ENCODE assay signal across 9 mouse cellular contexts in the genomic region with DNA sequence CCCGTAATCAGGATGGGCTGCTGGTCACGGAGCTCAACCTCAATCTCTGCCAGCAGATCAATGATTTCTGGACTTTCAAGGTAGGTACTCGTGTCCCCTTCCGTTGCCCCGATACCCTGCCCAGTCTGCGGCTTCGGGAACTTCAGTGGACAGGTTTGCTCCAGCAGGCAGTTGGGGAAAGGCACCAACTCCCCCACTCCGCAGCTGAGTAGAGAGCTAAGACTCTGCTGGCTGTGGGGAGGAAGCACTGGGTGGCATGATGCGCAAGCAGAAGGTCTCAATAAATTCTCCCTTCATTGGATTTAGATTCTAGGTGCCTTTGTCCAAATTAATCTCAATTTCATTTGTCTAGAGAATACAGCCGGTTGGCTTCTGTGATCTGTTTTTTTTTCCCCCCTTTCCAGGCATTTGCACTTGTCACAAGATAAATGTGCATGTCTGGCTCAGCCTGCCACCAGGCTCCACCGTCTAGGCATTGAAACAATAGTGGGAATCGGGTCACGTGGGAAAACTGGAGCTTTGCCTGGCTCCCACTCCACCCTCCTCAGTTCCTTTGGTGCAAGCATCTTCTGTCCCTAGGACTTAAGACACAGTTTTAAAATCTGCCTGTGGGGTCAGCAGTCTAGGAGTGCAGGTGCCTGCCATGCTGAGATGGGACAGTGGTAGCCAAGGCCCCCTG. TPM values are rescaled to one million over a fixed set of nuclear protein-coding genes. Genes with fewer than 3 reads are reported as not detected.
DNase-seq lines count a peak whose midpoint lies in the region; ATAC-seq and TF ChIP-seq lines count a peak whose summit lies in the region.
"Had no signal": no experiment of that assay in that cellular context is flagged by ENCODE, and none has a peak within 500 bp of the region (broad histone marks: within the 10 kb centered on the region; RNA-seq: fewer than 3 reads in every experiment).

No protein-coding gene starts in this region.

- no peaks in the 10 kb centered on the region for H3K4me1 ChIP-seq in hindbrain, postnatal 0 days (ENCODE audit: insufficient read depth, low read length)

- ATAC-seq in hindbrain, postnatal 0 days: peak; percentile 54; the same call in 1 of the 2 replicates
- ATAC-seq in granulocyte monocyte progenitor cell, adult 5-6 weeks (replicated peaks; ENCODE audit: poor library complexity, severe bottlenecking): no peak

- H3K4me2 ChIP-seq in hindbrain, postnatal 0 days (ENCODE audit: low read depth, low read length): no peak overlapping the region

- TF ChIP-seq CTCF in hindbrain, postnatal 0 days (IDR thresholded peaks at IDR 0.05; ENCODE audit: low read depth): no peak

- H3K27ac ChIP-seq in hindbrain, postnatal 0 days: peak overlapping the region; percentile 54
- H3K27ac ChIP-seq: macrophage had no signal

- H3K4me3 ChIP-seq in hindbrain, postnatal 0 days (ENCODE audit: low read length): no peak overlapping the region

- no peaks in the 10 kb centered on the region for H3K27me3 ChIP-seq in hindbrain, postnatal 0 days (ENCODE audit: insufficient read depth, low read length)

- no peaks in the 10 kb centered on the region for H3K9me3 ChIP-seq in hindbrain, postnatal 0 days (ENCODE audit: low read length)

- H3K9ac ChIP-seq in hindbrain, postnatal 0 days (replicated peaks; ENCODE audit: low read length): no peak overlapping the region

- peak; percentile 64 to 74 for DNase-seq in adrenal gland, adult (ENCODE audit: inconsistent age in 2 of 2, low spot score in 1 of 2)
- no peak for DNase-seq in adrenal gland, adult 18-20 months (ENCODE audit: low spot score in 2 of 2)
- DNase-seq in ovary, postnatal 36 days (ENCODE audit: low spot score): peak; percentile 37
- DNase-seq in ovary, adult 18-20 months (ENCODE audit: low spot score): no peak
- peak; percentile 81 for DNase-seq in hindbrain, postnatal 0 days (ENCODE audit: low spot score)
- peak; percentile 79 for DNase-seq in lung, postnatal 14 days
- DNase-seq in B cell, adult 2 months: no peak

- 36% methylated on average over 13 of the region's 13 CpGs for whole genome bisulfite sequencing in hindbrain, postnatal 0 days

- no peaks in the 10 kb centered on the region for H3K36me3 ChIP-seq in hindbrain, postnatal 0 days (ENCODE audit: insufficient read depth, low read length)

RNA-seq across cellular contexts. Expression of a gene that starts 37.4 kb away (rescaled TPM):
- 1 to 10 TPM; 1.1 to 1.5 TPM for total RNA-seq in adrenal gland, adult 18-20 months (2021)
- 0.26 and 0.50 TPM in 2 replicates for total RNA-seq in hindbrain, postnatal 0 days (2014; rRNA removed)
- 0.71 and 1.4 TPM in 2 replicates for polyA plus RNA-seq in hindbrain, postnatal 0 days (2015; fragmentation: Nextera tagmentation; extraction: Ambion mirVana)
- total RNA-seq in granulocyte monocyte progenitor cell, adult 5-6 weeks (2014; fragmentation: Nextera tagmentation): not detected in 2 replicates
- 0.31 TPM in 1 of 2 replicates, not detected in the other for total RNA-seq in granulocyte monocyte progenitor cell, adult 5-6 weeks (2017)

Comparison
In these comparisons a context has a peak if more than half of its experiments do, and no peak if none do; other contexts are left out.
1. DNase-seq: peak in adrenal gland, adult (2 of 2), ovary, postnatal 36 days (single experiment), hindbrain, postnatal 0 days (single experiment) and lung, postnatal 14 days (single experiment); none in adrenal gland, adult 18-20 months (0 of 2), ovary, adult 18-20 months (single experiment) and B cell, adult 2 months (0 of 2).